Mouse (Mus musculus) cerebellum, adult 9-10 months (tissue): Measurements from ENCODE around the gene Spic.
"Not testable (repeated sequence)": the region's sequence is repeated elsewhere in the genome, so short reads cannot be mapped to it uniquely, and the experiment has no call there.

Experiments
- DNase-seq: peaks from one replicate; pipeline ENCODE4 v3.0.0; 2022

The Spic gene

DNA sequence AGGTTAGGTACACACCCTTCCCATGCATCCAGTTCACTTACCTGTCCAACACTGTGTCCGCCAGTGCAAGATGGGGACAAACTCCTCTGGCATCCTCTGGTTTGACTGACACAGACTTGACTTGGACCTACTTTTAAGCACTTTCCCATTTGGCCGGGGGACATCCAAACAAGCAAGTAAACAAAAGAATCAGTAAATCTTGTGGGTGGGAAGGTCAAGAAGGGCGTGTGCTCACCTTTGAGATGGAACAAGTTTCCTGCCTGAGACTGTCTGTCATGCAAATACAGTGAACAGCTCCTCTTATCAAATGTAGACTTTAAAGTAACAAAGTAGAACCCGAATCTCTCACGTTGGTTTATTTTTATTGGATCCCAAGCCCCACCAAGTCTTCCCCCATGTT, at the start of gene Spic:
Spic (minus strand) TSS at position 91 of the 400 bp plus-strand sequence.
- DNase-seq = no peak

DNA sequence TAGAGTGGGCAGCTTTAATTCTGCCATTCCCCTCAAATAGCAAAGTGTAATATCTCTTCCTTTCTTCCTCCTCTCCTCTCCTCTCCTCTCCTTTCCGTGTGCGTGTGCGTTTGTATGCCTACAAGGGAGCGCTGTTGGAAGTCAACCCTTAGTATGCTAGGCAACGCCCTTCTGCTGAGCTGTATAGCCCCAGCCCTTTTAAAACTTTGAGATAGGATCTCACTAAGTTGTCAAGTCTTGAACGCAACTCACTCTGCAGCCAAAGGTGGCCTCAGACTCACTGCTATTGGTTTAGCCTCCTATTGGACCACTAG, 47.5 kb upstream of the Spic start:
- DNase-seq = no peak

DNA sequence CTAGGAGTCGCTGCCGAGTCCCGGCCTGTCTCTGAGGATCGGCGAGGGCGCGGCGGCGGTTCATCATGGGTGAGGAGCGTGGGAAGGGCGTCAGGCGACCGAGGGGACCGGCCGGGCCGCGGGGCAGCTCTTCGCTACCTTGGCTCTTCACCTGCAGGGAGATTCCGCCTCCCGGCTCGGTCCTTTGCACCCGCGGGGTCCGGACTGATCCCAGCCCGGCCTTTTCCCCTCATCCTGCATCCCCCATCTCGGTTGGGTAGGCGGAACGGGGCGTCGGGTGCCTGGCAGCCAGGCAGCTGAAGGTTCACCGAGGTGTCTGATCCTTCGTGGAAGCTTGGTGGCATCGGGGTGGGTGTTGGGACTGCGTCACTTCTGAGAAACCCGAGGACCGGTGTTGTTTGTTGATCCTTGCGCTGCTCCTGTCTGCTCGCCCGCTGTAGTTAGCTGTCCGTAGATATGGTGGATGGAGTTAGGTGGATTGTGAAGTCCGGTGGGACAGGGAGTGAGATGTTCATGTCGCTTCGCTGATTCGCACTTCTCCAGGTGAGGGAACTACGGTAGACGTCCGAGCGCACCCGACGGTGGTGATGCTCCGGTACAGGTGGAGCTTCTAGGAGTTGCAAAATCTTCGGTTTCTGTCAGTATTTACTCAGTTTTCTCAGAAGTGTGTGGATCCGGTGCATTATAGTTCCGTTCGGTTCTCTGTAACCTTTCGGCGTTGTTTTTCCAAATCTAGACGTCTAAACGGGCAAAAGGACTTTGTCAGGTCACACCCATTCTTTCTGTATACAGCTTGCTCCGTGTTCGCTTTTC, 46.9 kb upstream of the Spic start:
- DNase-seq = no peak

DNA sequence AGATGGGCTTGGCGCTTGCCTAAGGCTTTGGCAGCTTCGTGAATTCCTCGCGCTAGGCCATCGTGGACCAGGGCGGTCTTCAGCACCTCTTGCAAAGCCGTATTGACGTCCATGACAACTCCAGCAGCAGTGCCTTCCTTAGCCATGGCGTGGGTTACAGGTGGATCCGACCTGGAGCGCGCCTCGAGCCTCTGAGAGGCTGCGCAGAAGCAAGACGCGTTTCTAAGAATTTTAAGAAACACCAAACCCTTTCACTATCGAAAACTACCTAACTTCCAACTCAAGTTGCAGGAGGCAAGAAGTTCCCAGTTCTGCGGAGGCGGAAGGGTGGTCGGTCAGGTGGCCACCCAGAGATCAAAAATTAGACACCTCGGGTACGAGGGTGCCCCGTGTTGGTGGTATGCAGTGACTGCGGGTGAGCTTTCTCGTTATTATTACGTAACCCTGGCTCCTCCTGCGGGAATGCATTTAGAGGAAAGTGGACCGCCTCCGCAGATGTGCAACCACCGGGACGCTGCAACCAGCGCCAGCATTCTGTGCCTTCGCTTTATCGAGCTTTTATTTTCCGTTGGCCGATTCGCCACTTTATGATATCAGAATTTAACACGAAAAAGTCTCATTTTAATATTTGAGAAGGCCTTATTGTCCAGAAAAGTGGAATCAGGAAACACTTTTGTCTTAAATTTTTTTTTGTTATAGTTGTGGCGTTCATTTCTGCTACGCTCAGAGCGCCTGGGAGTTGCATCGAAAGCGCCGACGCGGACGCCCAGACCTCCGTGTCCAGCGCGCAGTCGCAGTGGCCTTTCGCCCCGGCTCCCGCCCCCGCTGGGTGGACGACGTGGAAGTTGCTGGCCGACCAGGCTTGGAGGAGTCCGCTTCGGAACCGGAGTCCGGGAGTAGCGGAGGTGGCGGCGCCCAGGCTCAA, 46.0 kb upstream of the Spic start, which contains the start of gene Arl1:
Arl1 (plus strand) TSS at position 288 of the 925 bp plus-strand sequence.
- DNase-seq = peak; percentile 94

DNA sequence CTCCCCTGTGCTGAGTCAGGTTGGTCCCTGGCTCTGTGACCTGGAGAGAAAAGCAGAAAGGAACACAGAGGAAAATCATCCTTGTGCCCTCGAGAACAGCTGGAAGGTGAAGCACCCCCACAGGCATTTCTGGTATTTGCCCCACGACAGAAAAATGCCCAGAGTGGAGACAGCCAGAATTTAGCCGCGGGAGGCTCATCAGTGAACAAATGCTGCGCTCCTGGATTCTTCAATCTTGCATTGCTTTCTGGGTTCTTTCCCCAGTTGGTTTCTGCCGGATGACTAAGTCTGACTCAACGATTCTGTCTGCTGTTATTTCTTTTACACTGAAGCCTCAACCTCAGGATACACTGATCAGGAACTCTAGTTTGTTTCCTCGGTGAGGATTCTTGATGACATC, 43.4 kb upstream of the Spic start:
- no peak for DNase-seq

DNA sequence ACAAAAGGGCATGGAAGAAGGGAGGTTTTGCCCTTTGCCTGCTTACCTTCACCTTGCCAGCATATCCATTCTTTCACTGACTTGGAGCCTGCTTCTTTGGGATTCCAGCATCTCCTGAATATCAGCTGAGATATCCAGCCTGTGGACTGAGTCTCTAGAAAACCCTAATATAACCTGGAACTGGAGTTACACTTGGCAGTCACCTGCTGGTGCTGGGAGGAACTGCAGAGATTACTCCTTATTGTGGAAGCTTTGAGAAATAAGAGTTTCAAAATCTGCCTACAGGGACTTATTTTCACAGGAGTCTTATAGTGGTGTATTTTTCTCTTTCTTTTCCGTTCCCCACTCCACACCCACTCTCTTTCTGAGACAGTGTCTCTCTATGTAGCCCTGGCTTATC, 42.3 kb upstream of the Spic start:
- no peak for DNase-seq

DNA sequence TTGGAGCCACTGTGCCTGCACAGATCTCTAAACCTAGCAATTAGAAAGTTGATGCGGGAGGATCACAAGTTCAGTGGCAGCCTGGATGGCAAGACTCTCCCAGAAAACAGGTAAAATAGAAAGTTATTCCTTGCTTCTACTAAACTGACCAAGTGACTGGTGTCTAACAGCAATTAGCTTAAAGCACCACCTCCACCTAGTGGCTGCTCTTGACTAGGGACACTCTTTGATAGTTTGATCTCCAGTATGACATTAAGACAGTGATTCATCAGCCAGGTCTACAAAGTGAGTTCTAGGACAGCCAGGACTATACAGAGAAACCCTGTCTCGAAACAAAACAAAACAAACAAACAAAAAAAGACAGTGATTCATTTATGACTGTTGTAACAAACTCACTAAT, 40.5 kb upstream of the Spic start:
- no peak for DNase-seq

DNA sequence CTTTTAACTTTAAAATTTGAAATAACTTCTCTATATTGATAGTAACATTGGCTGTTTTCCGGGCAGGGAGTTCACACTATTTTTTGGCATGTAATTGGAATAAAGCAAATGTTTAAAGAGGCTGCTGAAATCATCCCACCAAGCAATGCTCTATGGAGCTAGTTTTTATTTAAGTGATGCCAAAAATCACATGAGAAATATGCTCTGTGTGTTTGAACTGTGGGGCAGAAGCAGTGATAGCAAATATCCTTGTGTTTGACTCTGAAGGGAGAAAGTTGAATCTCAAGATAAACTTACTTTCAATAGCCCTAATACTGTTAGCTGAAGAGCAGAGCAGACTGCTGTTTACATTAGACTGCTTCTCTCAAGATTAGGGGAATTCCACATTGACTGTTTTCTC, 34.8 kb upstream of the Spic start:
- no peak for DNase-seq

DNA sequence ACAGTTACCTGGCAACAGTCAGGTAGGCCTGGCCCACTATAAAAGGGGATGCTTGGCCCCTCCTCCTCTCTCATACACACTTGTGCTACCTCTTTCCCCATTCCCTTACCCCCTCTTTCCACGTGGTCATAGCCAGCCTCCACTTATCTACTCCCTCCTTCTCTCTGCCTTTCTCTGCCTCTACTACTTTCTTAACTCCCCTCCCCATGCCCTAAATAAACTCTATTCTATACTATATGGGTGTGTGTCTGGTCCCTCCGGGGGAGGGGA, 32.9 kb upstream of the Spic start:
- no peak for DNase-seq

DNA sequence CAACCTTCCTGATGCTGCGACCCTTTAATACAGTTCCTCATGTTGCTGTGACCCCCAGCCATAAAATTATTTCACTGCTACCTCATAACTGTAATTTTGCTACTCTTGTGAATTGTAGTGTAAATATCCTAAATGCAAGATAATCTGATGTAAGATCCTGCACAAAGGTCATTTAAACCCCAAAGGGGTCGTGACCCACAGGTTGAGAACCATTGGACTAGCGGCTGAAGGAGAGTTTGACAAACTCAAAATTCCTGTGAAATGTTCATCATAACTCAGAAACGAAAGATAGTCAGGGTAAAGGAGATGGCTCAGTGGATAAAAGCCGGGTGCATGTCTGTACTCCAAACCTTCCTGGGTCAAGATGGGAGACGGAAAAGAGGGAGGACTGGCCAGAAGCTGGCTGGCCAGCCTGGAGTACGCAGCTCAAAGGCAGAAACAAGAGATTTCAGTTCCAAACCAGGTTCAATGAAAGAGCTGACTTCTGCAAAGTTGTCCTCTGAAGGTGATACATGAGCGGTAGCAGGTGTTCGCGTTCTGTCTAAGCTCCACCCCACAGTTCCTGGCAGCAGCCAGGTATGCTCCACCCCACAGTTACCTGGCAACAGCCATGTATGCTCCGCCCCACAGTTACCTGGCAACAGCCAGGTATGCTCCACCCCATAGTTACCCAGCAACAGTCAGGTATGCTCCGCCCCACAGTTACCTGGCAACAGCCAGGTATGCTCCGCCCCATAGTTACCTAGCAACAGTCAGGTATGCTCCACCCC, 32.4 kb upstream of the Spic start:
- no peak for DNase-seq

DNA sequence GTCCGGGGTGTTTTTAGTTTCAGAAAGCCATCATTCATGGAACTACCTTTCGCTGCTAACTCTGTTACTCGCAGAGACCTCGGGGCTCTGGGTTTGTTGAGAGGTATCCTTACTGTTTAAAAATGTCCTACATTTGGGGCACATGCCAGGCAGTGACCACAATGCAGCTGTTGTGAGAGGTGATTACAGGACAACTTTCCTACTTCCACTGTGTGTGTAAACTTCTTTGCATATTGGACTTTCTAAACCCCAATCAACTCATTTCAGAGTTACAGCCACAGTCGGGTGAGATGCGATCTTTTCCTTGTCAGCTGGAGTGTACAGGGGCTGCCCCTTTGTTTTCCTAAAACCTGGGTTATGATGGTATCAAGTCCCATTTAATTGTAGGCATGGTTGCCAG, 30.8 kb upstream of the Spic start:
- DNase-seq = no peak

DNA sequence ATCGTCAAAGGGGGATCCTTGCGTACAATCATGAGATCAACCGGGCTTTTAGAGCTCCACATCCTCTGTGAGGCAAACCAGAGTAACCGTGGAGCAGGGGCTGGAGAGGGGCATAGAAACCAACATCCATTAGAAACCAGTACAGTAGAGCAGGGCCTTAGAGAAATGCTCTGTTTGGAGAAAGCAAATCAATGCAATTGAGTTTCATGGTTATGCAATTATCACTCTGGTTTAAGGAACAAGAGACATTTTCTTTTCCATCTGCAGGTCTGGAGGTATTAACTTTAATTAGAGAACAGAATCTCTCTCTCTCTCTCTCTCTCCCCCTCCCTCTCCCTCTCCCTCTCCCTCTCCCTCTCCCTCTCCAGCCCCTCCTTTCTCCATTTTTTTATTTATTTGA, 29.9 kb upstream of the Spic start:
- no peak for DNase-seq

DNA sequence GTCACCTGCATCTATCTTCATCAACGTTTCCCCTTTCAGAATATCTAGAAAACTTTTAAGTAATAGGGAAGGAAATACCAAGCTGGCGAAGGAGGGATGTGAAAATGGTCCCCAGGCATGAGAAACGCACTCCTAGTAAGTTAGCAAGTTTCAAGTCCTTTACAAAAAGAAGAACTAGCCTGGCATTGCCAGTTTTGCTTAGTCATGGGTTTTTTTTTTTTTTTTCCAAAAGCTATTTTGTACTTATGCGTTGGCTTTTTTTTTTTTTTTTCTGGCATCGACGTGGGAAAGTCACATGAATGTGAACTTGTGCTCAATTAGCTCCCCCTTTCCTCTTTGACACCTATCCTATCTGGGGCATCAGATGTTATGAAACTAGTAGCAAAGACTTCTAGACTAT, 27.5 kb upstream of the Spic start:
- DNase-seq = no peak

DNA sequence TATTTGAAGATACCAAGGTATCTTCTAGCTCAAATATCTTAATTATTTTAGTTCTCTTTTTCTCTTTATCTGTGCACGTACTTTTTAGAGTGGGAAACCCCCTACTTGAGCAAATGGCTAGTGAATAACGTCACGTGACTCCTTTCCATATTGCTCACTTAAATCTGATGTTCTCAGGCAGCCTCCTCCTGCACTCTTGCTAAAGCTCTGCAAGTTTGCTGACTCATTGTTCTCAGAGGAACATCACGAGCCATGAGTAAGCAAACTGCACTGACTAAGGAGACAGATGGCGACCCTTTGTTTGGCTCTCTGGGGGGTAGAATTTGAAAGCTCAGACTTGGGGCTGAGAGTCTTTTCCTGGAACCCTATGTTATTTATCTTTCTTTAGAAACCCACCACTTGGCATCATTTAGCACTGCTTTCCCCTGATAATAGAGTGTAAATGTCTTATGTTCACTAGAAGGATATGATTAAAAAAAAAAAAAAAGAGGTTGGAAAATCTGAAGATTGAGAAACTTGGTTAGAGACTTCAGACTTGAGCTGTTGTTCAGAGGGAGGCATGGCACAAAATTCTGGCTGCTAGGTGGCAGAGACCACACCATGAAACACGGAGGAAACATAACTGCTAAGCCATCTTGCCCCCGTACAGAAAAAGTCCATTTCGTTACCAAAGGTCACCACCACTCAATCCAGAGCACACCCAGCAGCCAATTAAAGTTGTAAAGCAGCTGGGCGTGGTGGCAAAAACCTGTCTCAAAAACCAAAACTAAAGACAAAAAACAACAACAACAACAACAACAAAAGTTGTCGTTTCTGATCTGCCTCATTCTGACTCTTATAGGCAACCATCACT, 24.1 kb upstream of the Spic start:
- no peak for DNase-seq

DNA sequence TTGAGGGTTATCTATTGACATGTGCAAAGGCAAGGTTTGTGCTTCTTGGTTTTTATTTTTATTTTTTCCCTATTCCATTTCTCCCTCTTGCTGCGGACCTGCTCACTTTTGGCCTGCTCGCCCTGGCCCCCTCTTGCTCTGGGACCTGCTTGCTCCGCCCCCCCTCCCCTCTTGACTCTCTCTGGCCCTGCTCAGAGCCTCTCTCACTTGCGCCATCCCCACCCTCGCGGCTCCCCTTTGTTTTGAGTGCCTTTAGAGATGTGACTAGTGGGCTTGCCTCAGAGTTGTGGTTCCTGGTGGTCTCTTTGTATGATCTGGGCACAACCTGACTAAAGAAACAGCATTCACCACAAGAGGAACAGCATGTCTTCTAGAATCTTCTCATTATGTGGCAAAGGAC, 16.1 kb upstream of the Spic start:
- DNase-seq = no peak

DNA sequence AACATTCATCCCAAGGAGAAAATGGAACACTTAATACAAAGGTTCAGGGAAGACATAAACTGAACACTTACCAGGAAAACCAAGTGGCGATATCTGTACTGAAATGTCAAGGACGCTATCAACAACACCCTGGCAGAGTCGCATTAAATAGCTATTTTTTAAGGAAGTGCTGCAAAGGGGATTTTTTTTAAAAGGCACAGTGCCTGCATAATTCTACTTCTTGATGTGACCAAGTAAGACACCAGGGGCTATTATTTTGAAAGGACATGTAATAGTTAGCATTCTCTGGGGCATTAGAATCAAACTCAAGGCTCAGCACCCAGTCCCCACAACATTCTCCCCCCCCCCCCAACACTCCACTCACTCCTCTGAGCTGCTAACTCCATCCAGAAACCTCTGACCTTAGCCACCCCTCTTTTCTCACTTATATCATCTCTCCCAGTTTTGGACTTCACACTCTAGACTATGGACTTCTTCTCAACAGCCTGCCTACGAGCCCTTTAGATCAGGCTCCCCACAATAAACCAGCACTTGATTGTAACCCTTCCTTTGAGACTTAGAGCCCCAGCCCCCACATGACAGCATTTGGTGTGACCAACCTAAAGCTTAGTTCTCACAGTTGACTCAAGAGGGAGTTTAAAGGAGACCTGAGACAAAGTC, 1.8 kb downstream of the Spic start:
- DNase-seq = no peak

DNA sequence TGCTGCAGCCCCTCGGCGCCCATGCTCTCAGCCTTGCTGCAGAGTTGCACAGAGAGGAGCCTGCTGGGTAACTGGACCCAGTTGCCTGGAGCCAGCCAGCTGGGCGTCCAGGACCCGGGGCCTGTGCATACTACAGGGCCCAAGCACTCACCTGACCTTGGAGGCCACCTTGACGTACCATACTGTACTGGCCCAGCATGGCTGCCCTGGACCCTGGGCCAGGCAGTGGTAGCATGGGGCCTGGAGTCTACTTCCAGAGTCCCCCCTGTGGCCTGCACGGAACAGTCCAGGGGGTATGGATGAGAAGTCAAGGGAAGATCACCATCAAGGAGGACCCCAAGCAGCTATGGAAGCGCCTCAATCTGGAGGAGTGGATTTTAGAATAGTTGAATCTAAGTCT, 12.0 kb downstream of the Spic start:
- no peak for DNase-seq

DNA sequence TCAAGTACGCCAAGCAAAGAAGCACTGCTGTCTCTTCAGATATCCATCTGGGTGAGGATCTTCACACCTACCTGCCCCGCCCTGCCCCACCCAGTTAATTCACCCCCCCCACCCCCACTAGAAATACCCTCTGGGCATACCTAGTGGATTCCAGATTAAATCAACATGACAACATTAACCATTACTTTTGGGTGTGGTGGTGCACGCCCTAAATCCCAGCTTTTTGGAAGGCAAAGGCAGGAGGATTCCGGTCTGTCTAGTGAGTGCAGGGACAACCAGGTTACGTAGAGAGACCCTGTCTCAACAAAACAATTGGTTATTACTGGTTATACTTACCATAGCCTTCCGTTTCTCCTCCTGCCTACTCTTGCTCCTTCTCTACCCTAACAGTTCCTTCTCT, 12.7 kb downstream of the Spic start:
- no peak for DNase-seq

DNA sequence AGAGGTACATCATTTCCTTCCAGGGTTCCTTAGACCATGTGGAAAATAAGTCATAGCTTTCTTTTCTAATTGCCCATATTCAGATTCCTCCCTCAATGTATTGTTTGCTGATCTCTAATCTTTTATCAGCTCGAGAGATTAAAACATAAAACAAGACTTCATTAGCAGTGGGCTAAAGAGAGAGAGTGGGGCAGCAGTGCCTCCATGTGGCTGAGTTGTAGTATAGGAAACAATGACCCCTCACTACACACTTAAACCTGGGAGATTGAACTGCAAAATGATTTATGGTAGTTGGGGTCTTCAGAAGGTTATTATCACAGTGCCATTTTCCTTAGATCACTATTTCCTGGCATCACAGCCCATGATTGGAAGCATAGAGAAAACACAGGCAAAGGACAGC, 15.1 kb downstream of the Spic start:
- DNase-seq = no peak

DNA sequence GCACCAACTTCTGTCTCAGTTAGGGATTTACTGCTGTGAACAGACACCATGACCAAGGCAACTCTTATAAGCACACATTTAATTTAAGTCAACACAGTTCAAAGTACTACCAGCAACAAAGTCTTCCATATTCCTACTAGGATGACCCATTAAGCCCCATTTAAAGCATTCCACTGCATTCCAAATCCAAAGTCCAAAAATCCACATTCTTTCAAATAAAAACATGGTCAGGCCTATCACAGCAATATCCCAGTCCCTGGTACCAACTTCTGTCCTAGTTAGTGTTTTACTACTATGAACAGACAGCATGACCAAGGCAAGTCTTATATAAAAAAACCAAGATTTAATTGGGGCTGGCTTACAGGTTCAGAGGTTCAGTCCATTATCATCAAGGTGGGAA, 21.0 kb downstream of the Spic start:
- DNase-seq = not testable (repeated sequence)

DNA sequence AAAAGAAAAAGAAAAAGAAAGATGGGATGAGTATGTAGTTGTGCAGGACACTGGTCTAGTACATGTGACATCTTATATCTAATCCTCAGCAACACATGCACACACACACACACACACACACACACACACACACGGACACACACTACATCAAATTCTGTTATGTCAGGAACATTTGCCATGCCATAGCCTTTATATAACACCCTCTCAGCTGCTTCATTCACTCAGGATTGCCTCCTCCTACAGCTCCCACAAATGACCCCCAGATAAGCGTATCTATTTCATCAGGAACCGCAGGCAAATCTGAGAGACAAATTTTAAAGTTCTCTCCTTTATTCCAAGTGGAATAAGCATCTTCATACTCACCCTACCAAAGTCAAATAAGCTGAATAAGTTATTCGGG, 25.9 kb downstream of the Spic start:
- no peak for DNase-seq

DNA sequence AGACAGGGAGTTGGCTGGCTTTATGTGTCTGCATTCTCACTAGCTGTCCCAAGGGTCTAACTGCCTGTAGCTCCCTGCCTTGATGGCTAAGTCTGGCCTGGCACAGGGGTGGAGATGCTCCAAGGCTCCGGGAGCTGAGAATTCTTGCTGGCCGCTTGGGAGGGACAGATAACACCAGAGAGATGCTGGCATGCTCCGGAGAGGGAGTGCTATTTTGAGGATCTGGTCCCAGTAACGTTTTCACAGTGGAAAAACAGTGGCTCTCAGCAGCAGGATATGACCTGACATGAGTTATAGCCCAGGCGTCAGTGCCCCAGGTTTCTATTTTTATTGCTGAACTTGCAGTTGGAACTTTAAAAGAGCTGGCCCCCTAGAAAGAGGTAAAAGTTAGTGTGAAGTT, 39.4 kb downstream of the Spic start:
- no peak for DNase-seq
